Comparison of ENCODE assay signal across 9 mouse cellular contexts in the genomic region with DNA sequence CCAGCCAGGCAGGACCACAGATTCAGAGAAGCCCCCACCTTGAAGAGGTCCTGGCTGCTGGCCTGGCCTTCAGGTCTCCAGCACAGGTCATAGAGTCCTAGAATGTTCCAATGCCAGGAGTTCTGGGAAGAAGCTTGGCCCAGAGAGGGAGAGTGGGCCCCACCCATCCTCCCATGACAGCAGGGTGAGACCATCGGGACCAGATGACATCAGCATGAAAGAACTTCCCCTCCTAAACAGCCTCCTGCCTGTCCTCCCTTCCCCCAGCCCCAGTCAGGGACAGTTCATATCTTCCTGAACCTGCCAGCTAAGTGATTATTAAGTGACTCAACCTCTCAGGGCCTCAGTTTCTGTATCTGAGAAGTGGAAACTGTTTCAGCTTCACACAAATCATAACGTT. TPM values are rescaled to one million over a fixed set of nuclear protein-coding genes. Genes with fewer than 3 reads are reported as not detected.
DNase-seq lines count a peak whose midpoint lies in the region; ATAC-seq and TF ChIP-seq lines count a peak whose summit lies in the region.
"Had no signal": no experiment of that assay in that cellular context is flagged by ENCODE, and none has a peak within 500 bp of the region (broad histone marks: within the 10 kb centered on the region; RNA-seq: fewer than 3 reads in every experiment).

No protein-coding gene starts in this region.

- H3K4me2 ChIP-seq in heart, embryonic 11.5 days: no peak overlapping the region
- H3K4me2 ChIP-seq in liver, embryonic 14.5 days (ENCODE audit: low read depth): peak overlapping the region; percentile 3; the same call in 1 of the 2 replicates
- H3K4me2 ChIP-seq: midbrain, embryonic 12.5 days had no signal

- peaks cover 99% of the 10 kb centered on the region for H3K4me1 ChIP-seq in E14TG2a.4 (replicated peaks; ENCODE audit: low read depth, low read length)
- H3K4me1 ChIP-seq in heart, embryonic 11.5 days (ENCODE audit: control insufficient read depth, insufficient read depth, low read length): peaks cover 55% of the 10 kb centered on the region
- peaks cover 23 to 37% of the 10 kb centered on the region in 2 experiments for H3K4me1 ChIP-seq in liver, embryonic 14.5 days (replicated peaks; ENCODE audit: control insufficient read depth in 2 of 2, insufficient read depth in 2 of 2, low read length in 1 of 2)

- 30% methylated on average over 2 of the region's 2 CpGs for WGBS in heart, embryonic 11.5 days (ENCODE audit: insufficient replicate concordance)
- 9% methylated on average over 2 of the region's 2 CpGs for WGBS in liver, embryonic 14.5 days (ENCODE audit: insufficient replicate concordance)

- 0 out of 2 replicates have a peak, but pooled peaks have one; percentile 16 for ATAC-seq in heart, embryonic 11.5 days (replicated peaks; ENCODE audit: insufficient number of reproducible peaks, low FRiP score, low TSS enrichment)
- ATAC-seq in liver, embryonic 14.5 days (ENCODE audit: insufficient read depth): no peak
- no peak for ATAC-seq in inflammation-experienced regulatory T-cells, adult 6 months
- ATAC-seq in cerebellum, adult (ENCODE audit: insufficient number of reproducible peaks, low FRiP score, low TSS enrichment): no peak

- TF ChIP-seq EP300 in liver, embryonic 14.5 days (IDR thresholded peaks at IDR 0.05; ENCODE audit: low read depth): no peak

- H3K27ac ChIP-seq in heart, embryonic 11.5 days (ENCODE audit: low read depth, low read length): peak overlapping the region; percentile 22; the same call in 1 of the 2 replicates
- H3K27ac ChIP-seq in liver, embryonic 14.5 days: no peak overlapping the region

- peaks cover 61% of the 10 kb centered on the region for H3K36me3 ChIP-seq in E14TG2a.4 (ENCODE audit: insufficient read depth, low read length)
- H3K36me3 ChIP-seq in heart, embryonic 11.5 days (ENCODE audit: control insufficient read depth, insufficient read depth, low read length): peaks cover 3% of the 10 kb centered on the region; the same call in 1 of the 2 replicates
- H3K36me3 ChIP-seq in liver, embryonic 14.5 days (replicated peaks; ENCODE audit: control insufficient read depth, insufficient read depth, low read depth): peaks cover 34% of the 10 kb centered on the region

- TF ChIP-seq CTCF in E14TG2a.4 (conservative IDR thresholded peaks at IDR 0.05; ENCODE audit: low read length): no peak
- no peak for TF ChIP-seq CTCF in liver, embryonic 14.5 days (IDR thresholded peaks at IDR 0.05; ENCODE audit: low read depth)

- no peaks in the 10 kb centered on the region for H3K9me3 ChIP-seq in E14TG2a.4 (ENCODE audit: low read length)
- no peaks in the 10 kb centered on the region for H3K9me3 ChIP-seq in heart, embryonic 11.5 days (replicated peaks; ENCODE audit: control insufficient read depth, low read length)
- H3K9me3 ChIP-seq in liver, embryonic 14.5 days (ENCODE audit: control insufficient read depth, low read length): no peaks in the 10 kb centered on the region
- H3K9me3 ChIP-seq: midbrain, embryonic 12.5 days had no signal

- no peak overlapping the region for H3K9ac ChIP-seq in heart, embryonic 11.5 days (ENCODE audit: low read depth, low read length)
- H3K9ac ChIP-seq in liver, embryonic 14.5 days (replicated peaks): no peak overlapping the region; the same call in 1 of the 2 replicates
- H3K9ac ChIP-seq: midbrain, embryonic 12.5 days had no signal

- H3K27me3 ChIP-seq in E14TG2a.4 (ENCODE audit: insufficient read depth, low read length): no peaks in the 10 kb centered on the region
- H3K27me3 ChIP-seq in heart, embryonic 11.5 days (ENCODE audit: control insufficient read depth, insufficient read depth, low read length): no peaks in the 10 kb centered on the region
- H3K27me3 ChIP-seq in liver, embryonic 14.5 days (ENCODE audit: control insufficient read depth, insufficient read depth, low read length): no peaks in the 10 kb centered on the region
- H3K27me3 ChIP-seq: midbrain, embryonic 12.5 days had no signal

- peak; percentile 68 for DNase-seq in NIH3T3 (ENCODE audit: low read depth)
- DNase-seq in liver, embryonic 14.5 days (ENCODE audit: low read depth in 3 of 3, low spot score in 3 of 3): no peak
- DNase-seq in frontal cortex, postnatal 36 days (ENCODE audit: low spot score in 2 of 2): no peak

- H3K4me3 ChIP-seq in E14TG2a.4 (replicated peaks; ENCODE audit: low read length): peak overlapping the region; percentile 35; the same call in 1 of the 2 replicates
- H3K4me3 ChIP-seq in heart, embryonic 11.5 days (ENCODE audit: low read depth, low read length): no peak overlapping the region
- no peak overlapping the region for H3K4me3 ChIP-seq in liver, embryonic 14.5 days (ENCODE audit: insufficient read depth in 1 of 2, low read depth in 2 of 2, low read length in 2 of 2)
- H3K4me3 ChIP-seq: midbrain, embryonic 12.5 days had no signal

RNA-seq across cellular contexts. Expression of gene Carhsp1, which starts 5.5 kb away (rescaled TPM):
- 39.1 and 42.4 TPM in 2 replicates for polyA plus RNA-seq in heart, embryonic 11.5 days (2014; fragmentation: Nextera tagmentation; extraction: Ambion mirVana)
- 31.2 and 38.7 TPM in 2 replicates for polyA plus RNA-seq in liver, embryonic 14.5 days (2012; rRNA removed)
- polyA plus RNA-seq in liver, embryonic 14.5 days (2014; fragmentation: Nextera tagmentation; extraction: Ambion mirVana): 30.8 and 31.3 TPM in 2 replicates
- 10 to 100 TPM; 14.0 to 53.9 (median 14.9) TPM for polyA plus RNA-seq in inflammation-experienced regulatory T-cells, adult 6 months (2017; shearing (Covaris generic))

RNA-seq across cellular contexts. Expression of gene Gm5767, which starts 14.1 kb away (rescaled TPM):
- polyA plus RNA-seq in heart, embryonic 11.5 days (2014; fragmentation: Nextera tagmentation; extraction: Ambion mirVana): not detected in 2 replicates
- polyA plus RNA-seq in liver, embryonic 14.5 days (2012; rRNA removed): 0.07 TPM in 1 of 2 replicates, not detected in the other
- polyA plus RNA-seq in liver, embryonic 14.5 days (2014; fragmentation: Nextera tagmentation; extraction: Ambion mirVana): not detected in 2 replicates
- polyA plus RNA-seq in inflammation-experienced regulatory T-cells, adult 6 months (2017; shearing (Covaris generic)): not detected
- polyA plus RNA-seq: embryonic facial prominence, embryonic 11.5 days; midbrain, embryonic 12.5 days had no signal

RNA-seq across cellular contexts. Expression of gene Tmem186, which starts 28.9 kb away (rescaled TPM):
- 10.5 and 16.3 TPM in 2 replicates for polyA plus RNA-seq in heart, embryonic 11.5 days (2014; fragmentation: Nextera tagmentation; extraction: Ambion mirVana)
- polyA plus RNA-seq in liver, embryonic 14.5 days (2012; rRNA removed): 6.2 and 7.9 TPM in 2 replicates
- polyA plus RNA-seq in liver, embryonic 14.5 days (2014; fragmentation: Nextera tagmentation; extraction: Ambion mirVana): 6.3 and 6.5 TPM in 2 replicates
- 10 to 100 TPM in 2 of 3 experiments, 1 to 10 TPM in 1; 8.0 to 12.6 (median 12.5) TPM for polyA plus RNA-seq in inflammation-experienced regulatory T-cells, adult 6 months (2017; shearing (Covaris generic))

RNA-seq across cellular contexts. Expression of gene Pmm2, which starts 29.0 kb away (rescaled TPM):
- 38.5 and 40.3 TPM in 2 replicates for polyA plus RNA-seq in heart, embryonic 11.5 days (2014; fragmentation: Nextera tagmentation; extraction: Ambion mirVana)
- 22.1 and 23.0 TPM in 2 replicates for polyA plus RNA-seq in liver, embryonic 14.5 days (2012; rRNA removed)
- polyA plus RNA-seq in liver, embryonic 14.5 days (2014; fragmentation: Nextera tagmentation; extraction: Ambion mirVana): 25.4 and 25.5 TPM in 2 replicates
- polyA plus RNA-seq in inflammation-experienced regulatory T-cells, adult 6 months (2017; shearing (Covaris generic)): 100 to 1,000 TPM in 1 of 3 experiments, 10 to 100 TPM in 2; 89.9 to 115 (median 99.3) TPM
